Mouse (Mus musculus): ENCODE measurements around the gene Rreb1. TPM values are rescaled to one million over a fixed set of nuclear protein-coding genes. Genes with fewer than 3 reads are reported as not detected.

The Rreb1 gene
- polyA plus RNA-seq, 1 experiment from 2014 or later: 10.0 TPM

DNA sequence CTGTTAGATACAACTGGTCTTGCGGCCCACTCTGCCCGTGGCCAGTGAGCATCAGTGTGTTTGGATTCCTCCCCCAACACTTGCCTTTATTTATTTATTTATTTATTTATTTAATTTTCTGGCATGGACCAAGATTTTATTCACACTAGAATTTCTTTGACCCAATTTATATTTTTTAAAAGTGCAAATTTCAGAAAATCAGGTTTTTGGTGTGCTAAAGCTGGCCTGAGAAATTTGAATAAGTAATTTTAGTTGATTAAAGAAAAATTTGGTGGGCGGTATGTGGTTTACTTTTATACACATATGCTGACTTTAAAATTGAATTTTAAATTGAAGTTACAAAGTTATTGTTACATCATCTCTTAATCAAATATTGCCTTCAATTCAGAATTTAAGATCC lies 82.0 kb downstream of the Rreb1 start:
- Histone ChIP-seq H3K4me1 (ENCODE audit: insufficient read depth, low read depth, low read length) (peaks cover 25% of the 10 kb centered on the region), H3K27ac (ENCODE audit: low read length) (no peak overlapping the region), H3K9ac (replicated peaks; ENCODE audit: low read depth) (no peak overlapping the region), H3K9me3 (ENCODE audit: low read length) (no peaks in the 10 kb centered on the region), H3K27me3 (replicated peaks; ENCODE audit: insufficient read depth, low read length) (no peaks in the 10 kb centered on the region), H3K36me3 (ENCODE audit: insufficient read depth, low read length) (no peaks in the 10 kb centered on the region), H3K4me2 (replicated peaks; ENCODE audit: low read depth, low read length) (no peak overlapping the region), H3K4me3 (ENCODE audit: low read depth, low read length) (no peak overlapping the region)
- ATAC-seq (no peak), DNase-seq (ENCODE audit: low spot score) (no peak)
- WGBS: 79% methylated on average over 3 of the region's 3 CpGs
- TF ChIP-seq EP300 (IDR thresholded peaks at IDR 0.05): no peak
- TF ChIP-seq CTCF (IDR thresholded peaks at IDR 0.05): no peak

DNA sequence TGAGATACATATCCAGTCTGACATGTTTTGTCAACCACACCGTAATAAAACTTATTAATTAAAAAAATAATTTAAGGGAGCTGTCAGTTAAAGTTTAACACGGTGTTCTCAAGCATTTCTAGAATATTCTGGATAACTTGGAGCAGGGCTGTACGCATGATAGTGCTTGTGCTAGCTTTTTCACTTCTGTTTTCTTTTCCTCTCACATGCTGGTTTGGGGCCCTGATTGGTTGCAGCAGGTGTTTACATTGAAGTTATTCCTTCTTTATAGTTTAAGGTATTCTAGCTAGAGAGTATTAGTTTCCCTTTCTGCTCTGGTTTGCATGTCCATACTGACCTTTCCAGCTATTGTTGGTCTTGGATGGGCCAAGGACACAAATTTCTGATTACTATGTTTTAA lies 82.6 kb downstream of the Rreb1 start:
- TF ChIP-seq EP300 (IDR thresholded peaks at IDR 0.05): no peak
- TF ChIP-seq CTCF (IDR thresholded peaks at IDR 0.05): no peak
- no peaks in the 10 kb centered on the region for H3K9me3 ChIP-seq (ENCODE audit: low read length)
- no peak overlapping the region for H3K9ac ChIP-seq (replicated peaks; ENCODE audit: low read depth)
- WGBS: 49% methylated on average over 3 of the region's 3 CpGs
- DNase-seq (ENCODE audit: low spot score): no peak
- no peak overlapping the region for H3K4me2 ChIP-seq (replicated peaks; ENCODE audit: low read depth, low read length)
- no peak for ATAC-seq
- no peaks in the 10 kb centered on the region for H3K36me3 ChIP-seq (ENCODE audit: insufficient read depth, low read length)
- no peak overlapping the region for H3K4me3 ChIP-seq (ENCODE audit: low read depth, low read length)
- no peaks in the 10 kb centered on the region for H3K27me3 ChIP-seq (replicated peaks; ENCODE audit: insufficient read depth, low read length)
- H3K27ac ChIP-seq (ENCODE audit: low read length): peak overlapping the region; percentile 64; the same call in 1 of the 2 replicates
- H3K4me1 ChIP-seq (ENCODE audit: insufficient read depth, low read depth, low read length): peaks cover 25% of the 10 kb centered on the region

DNA sequence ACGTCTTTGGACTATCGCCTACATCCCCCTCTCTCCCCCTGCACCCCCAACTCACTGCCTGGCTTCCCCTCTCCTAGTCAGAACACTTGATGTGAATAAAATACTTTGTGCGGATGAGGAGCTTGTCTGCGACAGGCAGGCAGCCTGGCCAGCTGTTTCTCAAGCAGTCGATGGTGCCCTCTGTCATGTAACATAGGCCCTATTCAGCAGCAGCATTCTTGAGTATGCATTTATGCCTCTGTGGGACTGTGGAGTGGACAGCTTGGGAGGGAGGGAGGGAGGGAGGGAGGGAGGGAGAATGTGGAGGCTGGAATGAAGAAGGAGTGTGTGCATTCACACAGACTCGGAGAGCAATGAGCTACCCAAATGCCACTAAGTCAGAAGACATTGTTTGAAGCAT lies 84.3 kb downstream of the Rreb1 start:
- no peak overlapping the region for H3K4me3 ChIP-seq (ENCODE audit: low read depth, low read length)
- WGBS: 14% methylated on average over 6 of the region's 6 CpGs
- H3K9ac ChIP-seq (replicated peaks; ENCODE audit: low read depth): no peak overlapping the region
- H3K36me3 ChIP-seq (ENCODE audit: insufficient read depth, low read length): no peaks in the 10 kb centered on the region
- H3K27ac ChIP-seq (ENCODE audit: low read length): peak overlapping the region; percentile 64
- DNase-seq (ENCODE audit: low spot score) (peak; percentile 59), ATAC-seq (peak; percentile 24; the same call in 1 of the 2 replicates)
- no peaks in the 10 kb centered on the region for H3K9me3 ChIP-seq (ENCODE audit: low read length)
- TF ChIP-seq CTCF (IDR thresholded peaks at IDR 0.05) (no peak), EP300 (IDR thresholded peaks at IDR 0.05) (no peak)
- H3K4me2 ChIP-seq (replicated peaks; ENCODE audit: low read depth, low read length): no peak overlapping the region
- no peaks in the 10 kb centered on the region for H3K27me3 ChIP-seq (replicated peaks; ENCODE audit: insufficient read depth, low read length)
- H3K4me1 ChIP-seq (ENCODE audit: insufficient read depth, low read depth, low read length): peaks cover 36% of the 10 kb centered on the region

DNA sequence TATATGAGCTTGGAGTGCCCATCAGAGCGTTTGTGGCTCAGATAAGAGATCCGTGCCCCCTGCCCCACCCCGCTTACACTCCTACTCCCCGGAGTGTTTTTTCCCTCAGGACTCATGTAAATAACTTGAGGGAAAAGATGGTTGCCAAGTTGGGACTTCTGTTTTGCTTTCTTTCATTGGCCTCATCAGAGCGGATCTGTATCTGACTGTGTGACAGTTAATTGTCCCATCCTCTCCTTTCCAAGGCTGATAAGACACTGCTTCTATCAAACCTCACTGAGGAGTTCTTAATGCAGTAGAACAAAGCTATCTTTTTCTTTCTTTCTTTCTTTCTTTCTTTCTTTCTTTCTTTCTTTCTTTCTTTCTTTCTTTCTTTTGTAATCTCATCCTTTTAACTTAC lies 85.4 kb downstream of the Rreb1 start:
- Histone ChIP-seq H3K9me3 (ENCODE audit: low read length) (no peaks in the 10 kb centered on the region), H3K4me2 (replicated peaks; ENCODE audit: low read depth, low read length) (no peak overlapping the region), H3K9ac (replicated peaks; ENCODE audit: low read depth) (no peak overlapping the region), H3K4me1 (ENCODE audit: insufficient read depth, low read depth, low read length) (peaks cover 32% of the 10 kb centered on the region), H3K36me3 (ENCODE audit: insufficient read depth, low read length) (no peaks in the 10 kb centered on the region), H3K27ac (ENCODE audit: low read length) (peak overlapping the region; percentile 64), H3K27me3 (replicated peaks; ENCODE audit: insufficient read depth, low read length) (no peaks in the 10 kb centered on the region), H3K4me3 (ENCODE audit: low read depth, low read length) (no peak overlapping the region)
- WGBS: 51% methylated on average over 5 of the region's 5 CpGs
- no peak for TF ChIP-seq EP300 (IDR thresholded peaks at IDR 0.05)
- TF ChIP-seq CTCF (IDR thresholded peaks at IDR 0.05): no peak
- no peak for DNase-seq (ENCODE audit: low spot score)
- no peak for ATAC-seq

DNA sequence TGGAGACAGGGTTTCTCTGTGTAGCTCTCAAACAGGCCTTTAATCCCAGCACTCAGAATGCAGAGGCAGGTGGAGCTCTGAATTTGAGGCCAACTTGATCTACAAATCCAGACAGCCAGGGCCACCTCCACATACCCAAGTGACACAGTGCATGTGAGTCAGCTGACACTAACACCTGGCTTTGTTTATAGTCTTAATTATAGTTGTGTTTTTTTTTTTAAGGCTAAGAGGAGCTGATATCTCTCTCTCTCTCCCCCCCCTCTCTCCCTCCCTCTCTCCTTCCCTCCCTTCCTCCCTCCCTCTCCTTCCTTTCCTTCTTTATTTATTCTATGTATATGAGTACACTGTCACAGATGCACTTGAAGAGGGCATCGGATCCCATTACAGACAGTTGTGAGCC lies 86.5 kb downstream of the Rreb1 start:
- DNase-seq (ENCODE audit: low spot score): no peak
- WGBS: 48% methylated on average over 1 of the region's 1 CpGs
- no peak for ATAC-seq
- Histone ChIP-seq H3K4me1 (ENCODE audit: insufficient read depth, low read depth, low read length) (peaks cover 31% of the 10 kb centered on the region), H3K27ac (ENCODE audit: low read length) (no peak overlapping the region), H3K4me2 (replicated peaks; ENCODE audit: low read depth, low read length) (no peak overlapping the region), H3K9ac (replicated peaks; ENCODE audit: low read depth) (no peak overlapping the region), H3K4me3 (ENCODE audit: low read depth, low read length) (no peak overlapping the region), H3K9me3 (ENCODE audit: low read length) (no peaks in the 10 kb centered on the region), H3K27me3 (replicated peaks; ENCODE audit: insufficient read depth, low read length) (no peaks in the 10 kb centered on the region), H3K36me3 (ENCODE audit: insufficient read depth, low read length) (no peaks in the 10 kb centered on the region)
- no peak for TF ChIP-seq CTCF (IDR thresholded peaks at IDR 0.05)
- TF ChIP-seq EP300 (IDR thresholded peaks at IDR 0.05): no peak

DNA sequence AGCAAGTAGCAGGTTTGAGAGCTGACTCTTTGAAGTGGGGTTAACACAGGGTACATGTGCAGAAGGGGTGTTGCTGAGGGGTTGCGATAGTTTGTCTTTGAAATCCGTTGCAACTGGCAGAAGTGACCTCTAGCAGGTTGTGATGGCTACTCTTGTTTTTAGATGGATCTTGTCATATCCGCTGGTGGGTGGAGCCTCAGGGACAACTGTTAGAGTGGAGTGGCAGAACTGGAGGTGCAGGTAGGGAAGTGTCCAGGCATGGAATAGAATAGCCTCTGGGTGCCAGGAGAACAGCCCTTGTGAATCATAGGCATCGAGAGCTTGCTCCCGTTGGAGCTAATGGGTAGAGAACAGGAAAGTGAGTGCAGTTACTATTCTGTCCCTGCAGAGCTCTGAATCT lies 88.1 kb downstream of the Rreb1 start:
- Histone ChIP-seq H3K4me3 (ENCODE audit: low read depth, low read length) (no peak overlapping the region), H3K9ac (replicated peaks; ENCODE audit: low read depth) (no peak overlapping the region), H3K36me3 (ENCODE audit: insufficient read depth, low read length) (no peaks in the 10 kb centered on the region), H3K9me3 (ENCODE audit: low read length) (no peaks in the 10 kb centered on the region), H3K27ac (ENCODE audit: low read length) (no peak overlapping the region), H3K27me3 (replicated peaks; ENCODE audit: insufficient read depth, low read length) (no peaks in the 10 kb centered on the region), H3K4me2 (replicated peaks; ENCODE audit: low read depth, low read length) (no peak overlapping the region), H3K4me1 (ENCODE audit: insufficient read depth, low read depth, low read length) (peaks cover 33% of the 10 kb centered on the region)
- ATAC-seq (peak; percentile 43), DNase-seq (ENCODE audit: low spot score) (peak; percentile 51)
- WGBS: 22% methylated on average over 5 of the region's 5 CpGs
- TF ChIP-seq EP300 (IDR thresholded peaks at IDR 0.05) (no peak), CTCF (IDR thresholded peaks at IDR 0.05) (no peak)

DNA sequence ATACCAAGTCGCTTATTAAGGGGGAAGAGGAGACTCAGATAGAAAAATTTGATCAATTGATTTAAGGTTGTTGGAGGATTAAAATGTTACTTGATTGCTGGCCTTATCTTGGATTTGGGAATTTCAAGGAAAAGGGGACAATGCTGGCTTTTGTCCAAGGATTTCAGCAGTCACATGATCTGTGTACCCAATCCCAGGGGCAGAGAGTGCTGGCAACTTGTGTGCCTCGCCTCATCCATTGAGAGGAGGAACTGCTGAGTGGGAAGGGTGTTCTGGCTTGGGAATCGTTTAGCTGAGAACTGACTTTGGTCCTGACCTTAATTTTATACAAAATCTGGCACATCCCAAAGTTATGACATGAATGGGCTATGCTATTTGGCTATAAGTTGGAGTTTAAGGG lies 88.6 kb downstream of the Rreb1 start:
- peak; percentile 54 for ATAC-seq
- no peak for TF ChIP-seq CTCF (IDR thresholded peaks at IDR 0.05)
- TF ChIP-seq EP300 (IDR thresholded peaks at IDR 0.05): 0 out of 2 replicates have a peak, but pooled peaks have one; percentile 11

More for the DNA sequence above, 88.6 kb downstream of the Rreb1 start:
- DNase-seq (ENCODE audit: low spot score): no peak
- 22% methylated on average over 3 of the region's 3 CpGs for WGBS
- Histone ChIP-seq H3K9ac (replicated peaks; ENCODE audit: low read depth) (no peak overlapping the region), H3K27ac (ENCODE audit: low read length) (no peak overlapping the region), H3K4me1 (ENCODE audit: insufficient read depth, low read depth, low read length) (peaks cover 30% of the 10 kb centered on the region), H3K4me2 (replicated peaks; ENCODE audit: low read depth, low read length) (no peak overlapping the region), H3K9me3 (ENCODE audit: low read length) (no peaks in the 10 kb centered on the region), H3K36me3 (ENCODE audit: insufficient read depth, low read length) (no peaks in the 10 kb centered on the region), H3K27me3 (replicated peaks; ENCODE audit: insufficient read depth, low read length) (no peaks in the 10 kb centered on the region), H3K4me3 (ENCODE audit: low read depth, low read length) (no peak overlapping the region)

Measured in lung, postnatal 0 days (tissue).